Mouse (Mus musculus): ENCODE data around the gene Notch2. TPM values are rescaled to one million over a fixed set of nuclear protein-coding genes. Genes with fewer than 3 reads are reported as not detected.
"Not testable (repeated sequence)": the region's sequence is repeated elsewhere in the genome, so short reads cannot be mapped to it uniquely, and the experiment has no call there.

The Notch2 gene
- total RNA-seq, 2 experiments from 2014 or later: 19.0 to 21.1 TPM

DNA sequence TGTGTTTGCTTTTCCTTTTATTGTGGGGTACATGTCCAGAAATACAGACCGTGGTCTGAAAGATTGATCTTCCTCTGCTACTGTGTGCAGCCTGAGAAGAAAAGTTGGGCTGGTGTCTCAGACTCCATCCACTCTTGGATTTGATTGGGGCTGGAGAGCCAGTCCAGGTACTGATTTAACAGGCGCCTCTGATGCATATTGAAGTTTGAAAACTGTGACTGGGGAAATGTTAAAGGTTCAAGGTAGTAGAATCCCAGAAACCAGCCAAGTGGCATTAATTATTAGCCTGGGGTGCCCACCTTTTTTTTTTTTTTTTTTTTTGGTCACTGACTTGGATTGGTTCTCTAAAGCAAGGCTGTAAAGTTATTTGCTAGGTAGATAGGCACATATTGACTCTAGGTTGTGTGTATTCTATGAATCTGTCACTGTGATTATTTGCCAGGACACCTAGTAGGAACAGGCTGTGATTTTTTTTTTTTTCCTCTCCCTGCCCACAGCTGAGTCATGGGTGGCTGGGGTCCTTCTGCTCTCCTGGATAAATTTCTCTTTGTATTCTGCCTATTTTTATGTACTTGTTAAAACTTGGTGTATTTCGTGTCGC, 31.5 kb downstream of the Notch2 start:
- DNase-seq: no peak
- intact Hi-C loops (cut with DNase I; ENCODE audit: low total_unique reads): no loop called here

DNA sequence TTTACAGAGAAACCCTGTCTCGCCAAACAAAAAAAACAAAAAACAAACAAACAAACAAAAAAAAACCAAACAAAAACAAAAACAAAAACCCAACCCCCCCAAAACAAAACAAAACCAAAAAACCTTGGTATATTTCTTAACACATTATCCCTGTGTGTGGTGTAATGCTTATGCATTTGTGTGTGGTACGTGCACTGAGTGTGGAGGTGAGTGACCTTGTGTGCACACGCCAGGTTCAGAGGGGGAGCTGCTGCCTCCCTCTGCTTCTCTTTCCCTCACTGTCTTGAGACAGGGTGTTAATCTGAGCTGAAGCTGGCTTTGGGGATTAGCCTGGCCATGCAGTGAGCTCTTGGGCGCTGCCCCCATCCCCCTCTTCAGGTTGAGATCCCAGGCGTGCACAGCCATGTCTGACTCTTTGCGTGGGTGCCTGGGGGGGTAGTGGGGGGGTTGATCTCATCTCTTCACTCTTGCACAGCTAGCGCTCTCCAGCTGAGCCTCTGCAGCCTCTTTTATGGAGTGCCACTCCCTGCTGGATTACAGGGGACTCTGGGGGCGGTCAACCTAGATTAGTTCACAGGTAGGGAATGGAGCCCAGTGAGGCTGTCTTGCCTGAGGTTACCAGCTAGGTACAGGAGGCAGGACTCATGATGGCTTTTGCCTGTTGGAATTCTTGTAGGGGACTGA, 32.3 kb downstream of the Notch2 start:
- DNase-seq: no peak
- intact Hi-C loops (cut with DNase I; ENCODE audit: low total_unique reads): no loop called here

DNA sequence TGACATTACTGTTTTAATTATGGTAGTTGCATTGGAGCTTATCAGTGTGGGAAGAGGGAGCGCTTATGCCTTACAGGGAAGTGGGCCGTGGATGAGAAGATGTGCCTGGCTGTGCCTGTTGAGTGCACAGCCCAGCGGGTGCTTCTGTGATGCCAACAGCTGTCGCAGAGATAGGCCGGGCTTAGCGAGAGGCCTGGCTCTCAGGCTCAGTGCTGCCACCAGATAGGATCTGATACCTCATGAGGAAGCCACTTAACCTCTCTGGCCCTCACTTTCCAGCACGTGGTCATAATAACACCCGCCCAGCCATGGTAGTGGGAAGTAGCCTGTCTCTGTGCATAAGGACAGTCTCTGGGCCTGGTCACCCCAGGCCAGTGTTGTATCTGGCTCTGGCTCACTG, 33.0 kb downstream of the Notch2 start:
- no peak for DNase-seq
- intact Hi-C loops (cut with DNase I; ENCODE audit: low total_unique reads): no loop called here

- intact Hi-C loops (cut with DNase I; ENCODE audit: low total_unique reads): no loop called here
- no peak for DNase-seq
Measured at GRCm38 (mm10) chr3:98049671-98050070, 36.3 kb downstream of the Notch2 start.

- DNase-seq; intact Hi-C loops (cut with DNase I; ENCODE audit: low total_unique reads): not testable (repeated sequence)
Measured at GRCm38 (mm10) chr3:98050086-98050485, 36.8 kb downstream of the Notch2 start.

- DNase-seq: no peak
- intact Hi-C loops (cut with DNase I; ENCODE audit: low total_unique reads): no loop called here
Measured at GRCm38 (mm10) chr3:98050492-98051406, 37.4 kb downstream of the Notch2 start.

DNA sequence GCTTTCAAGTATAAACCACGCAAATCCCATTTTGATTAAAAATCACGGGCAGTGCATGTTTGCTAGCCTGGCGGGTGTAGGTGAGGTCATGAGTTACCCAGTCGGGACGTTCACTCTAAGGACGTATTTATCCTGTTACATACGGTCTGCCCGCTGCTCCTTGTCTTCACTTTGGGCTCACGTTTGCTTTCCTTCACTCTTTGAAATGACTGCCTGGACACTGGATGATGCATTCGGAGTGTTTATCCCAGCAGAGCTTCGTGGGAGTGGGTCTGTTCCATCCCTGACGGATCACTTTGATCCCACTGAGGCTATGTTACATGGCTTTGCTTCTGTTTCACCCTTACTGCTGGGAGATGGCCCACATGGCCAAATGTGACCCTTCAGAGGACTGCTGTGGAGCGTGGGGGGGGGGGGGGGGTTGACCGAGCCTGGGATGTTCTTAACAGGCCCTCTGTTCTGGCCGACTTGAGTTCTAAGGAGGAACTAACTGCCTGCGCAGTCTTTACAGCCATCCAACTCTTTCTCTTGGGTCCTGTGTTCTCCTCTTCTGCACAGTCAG, 38.2 kb downstream of the Notch2 start:
- DNase-seq: no peak
- intact Hi-C loops (cut with DNase I; ENCODE audit: low total_unique reads): no loop called here

DNA sequence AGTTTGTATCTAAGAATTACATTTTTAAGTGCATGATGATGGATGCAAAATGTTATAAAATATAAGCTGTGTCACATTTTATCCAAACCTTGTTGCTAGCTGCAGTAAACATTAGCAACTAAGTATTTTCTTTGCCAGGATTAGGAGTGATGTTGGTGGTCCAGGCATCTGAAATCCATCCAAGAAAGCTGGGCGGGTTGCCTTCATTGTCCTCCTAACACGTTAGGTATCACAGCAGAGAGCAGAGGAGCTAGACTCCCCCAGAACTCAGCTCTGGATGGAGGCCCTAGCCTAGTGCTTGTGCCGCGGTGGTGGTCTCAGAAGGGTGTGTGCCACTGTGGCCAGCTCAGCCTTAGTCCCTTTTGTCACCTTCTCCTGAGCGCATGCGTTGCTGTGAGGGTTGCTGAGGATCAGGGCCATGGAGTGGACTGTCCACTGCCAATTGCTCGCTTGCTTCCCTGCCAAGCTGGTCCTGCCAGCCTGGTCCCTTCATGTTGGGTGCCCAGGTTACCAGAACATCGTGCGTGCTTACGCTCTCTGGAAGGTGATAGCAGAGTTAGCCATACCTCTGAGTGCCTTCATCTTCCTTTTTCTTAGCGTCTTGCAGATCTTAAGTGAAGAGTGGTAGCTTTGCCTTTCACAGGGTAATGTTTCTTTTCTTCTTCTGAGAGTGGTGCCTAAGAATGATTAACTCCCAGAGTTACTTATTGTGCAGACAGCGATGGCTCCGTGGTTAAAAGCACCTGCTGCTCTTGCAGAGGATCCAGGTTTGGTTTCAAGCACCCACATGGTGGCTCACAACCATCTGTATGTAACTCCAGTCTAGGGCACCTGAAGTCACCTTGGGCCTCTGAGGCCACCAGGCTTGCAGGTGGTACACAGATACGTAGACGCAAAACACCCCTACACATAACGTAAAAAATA, 39.4 kb downstream of the Notch2 start:
- intact Hi-C loops (cut with DNase I; ENCODE audit: low total_unique reads): no loop called here
- DNase-seq: no peak

DNA sequence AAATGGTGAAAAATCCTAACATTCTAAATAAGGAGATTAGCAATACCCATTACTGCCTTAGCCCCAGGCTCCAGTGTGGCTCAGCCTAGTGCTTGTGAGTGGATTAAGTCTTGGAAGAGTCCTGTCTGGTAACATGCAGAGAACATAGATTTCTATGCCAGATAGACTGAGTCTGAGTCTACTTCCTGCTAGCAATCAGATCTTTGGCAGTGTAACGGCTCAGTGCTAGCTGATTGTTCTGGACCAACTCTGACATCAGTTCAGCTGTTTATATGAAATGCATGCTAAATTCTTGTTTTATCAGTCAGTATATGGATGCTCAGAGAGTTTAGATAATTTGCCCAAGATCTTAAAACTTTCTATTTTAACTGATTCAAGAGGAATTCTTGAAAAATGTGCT, 40.5 kb downstream of the Notch2 start:
- intact Hi-C loops (cut with DNase I; ENCODE audit: low total_unique reads): no loop called here
- DNase-seq: no peak

DNA sequence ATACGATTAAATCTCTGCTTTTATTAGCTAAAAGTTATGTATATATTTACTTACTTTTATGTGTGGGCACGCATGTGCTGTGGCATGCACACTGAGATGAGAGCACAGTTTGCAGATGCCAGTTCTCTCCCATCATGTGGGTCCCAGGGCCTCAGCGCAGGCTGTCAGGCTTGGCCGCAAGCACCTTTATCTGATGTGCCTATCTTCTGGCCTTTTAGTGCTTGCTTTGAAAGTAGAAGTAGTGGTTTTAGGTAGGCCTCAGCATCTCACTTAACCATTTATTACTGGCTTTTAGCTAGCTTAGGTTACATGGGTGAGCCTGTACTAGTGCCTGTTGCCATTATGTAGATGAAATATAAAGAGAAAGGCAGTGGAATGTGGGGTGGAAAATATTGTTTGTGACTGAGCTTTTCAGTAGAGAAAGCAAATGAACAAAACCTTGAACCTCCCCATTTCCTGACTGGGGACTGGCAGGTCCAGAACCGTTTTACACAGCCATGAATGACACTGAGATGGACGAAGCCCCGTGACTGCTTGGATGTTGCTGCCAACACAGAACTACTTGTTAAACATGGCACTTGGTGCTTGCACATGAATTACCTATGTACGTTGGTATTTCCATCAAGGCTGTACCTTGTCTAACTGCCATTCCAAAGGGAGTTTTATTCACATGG, 41.1 kb downstream of the Notch2 start:
- no peak for DNase-seq
- intact Hi-C loops (cut with DNase I; ENCODE audit: low total_unique reads): no loop called here

DNA sequence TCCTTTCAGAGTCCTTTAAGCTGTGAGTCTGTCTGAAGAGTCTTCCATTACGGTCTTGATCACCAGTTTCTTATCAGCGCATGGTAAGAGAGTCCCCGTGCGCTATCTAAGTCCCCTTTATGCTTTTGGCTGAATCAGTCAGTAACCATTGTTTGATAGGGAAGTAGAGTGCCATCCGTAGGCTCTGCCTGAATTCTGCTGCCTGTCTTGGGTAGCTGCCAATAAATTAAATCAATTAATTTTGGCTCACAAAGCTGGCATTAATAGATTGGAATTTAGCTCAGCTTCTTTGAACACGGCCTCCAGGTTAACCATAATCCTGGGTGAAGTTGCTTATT, 41.6 kb downstream of the Notch2 start:
- intact Hi-C loops (cut with DNase I; ENCODE audit: low total_unique reads): no loop called here

DNA sequence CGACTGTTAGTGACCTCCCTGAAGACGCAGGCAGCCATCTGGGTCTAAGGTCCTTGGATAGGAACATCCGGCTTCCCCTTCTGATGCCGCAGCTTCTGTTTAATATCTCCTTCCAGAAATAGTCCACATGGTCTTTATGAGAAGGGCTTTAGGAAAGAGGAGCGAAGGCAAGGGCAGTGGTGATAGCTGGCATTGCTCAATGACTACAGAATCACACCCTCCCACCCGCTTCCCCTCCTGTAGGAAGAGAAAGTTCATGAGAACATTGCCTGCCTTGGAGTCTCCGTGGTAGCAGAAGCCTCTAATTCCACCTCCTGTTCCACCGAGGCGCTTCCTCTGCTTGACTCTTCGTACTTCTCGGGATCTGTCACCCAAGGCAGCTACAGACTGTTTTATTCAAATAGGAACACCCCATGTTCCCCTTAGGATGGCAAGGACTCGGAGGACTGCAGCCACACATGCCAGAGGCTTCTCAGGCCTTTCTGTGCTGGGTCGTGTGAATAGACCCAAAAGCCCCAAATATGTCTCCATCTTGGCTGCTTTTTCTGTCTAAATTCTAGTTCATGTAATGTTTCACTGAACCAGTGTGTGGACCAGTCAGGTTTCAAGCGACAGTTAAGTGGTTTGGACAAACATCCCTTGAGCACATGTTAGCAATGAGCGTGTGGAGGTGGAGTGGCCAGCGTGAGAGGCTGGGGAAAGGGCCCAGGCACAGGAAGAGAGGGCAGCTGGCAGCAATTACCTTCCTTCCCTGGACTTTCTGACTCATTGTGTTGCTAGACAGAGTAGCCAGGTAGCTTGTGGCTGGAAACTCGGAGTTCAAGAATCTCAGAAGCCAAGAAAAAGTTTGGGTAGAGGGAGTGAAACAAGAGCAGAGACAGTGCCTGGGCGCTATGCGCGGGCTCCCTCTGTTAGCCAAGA, 42.7 kb downstream of the Notch2 start:
- DNase-seq: no peak
- intact Hi-C loops (cut with DNase I; ENCODE audit: low total_unique reads): no loop called here

More for the DNA sequence above, 41.6 kb downstream of the Notch2 start:
- no peak for DNase-seq

DNA sequence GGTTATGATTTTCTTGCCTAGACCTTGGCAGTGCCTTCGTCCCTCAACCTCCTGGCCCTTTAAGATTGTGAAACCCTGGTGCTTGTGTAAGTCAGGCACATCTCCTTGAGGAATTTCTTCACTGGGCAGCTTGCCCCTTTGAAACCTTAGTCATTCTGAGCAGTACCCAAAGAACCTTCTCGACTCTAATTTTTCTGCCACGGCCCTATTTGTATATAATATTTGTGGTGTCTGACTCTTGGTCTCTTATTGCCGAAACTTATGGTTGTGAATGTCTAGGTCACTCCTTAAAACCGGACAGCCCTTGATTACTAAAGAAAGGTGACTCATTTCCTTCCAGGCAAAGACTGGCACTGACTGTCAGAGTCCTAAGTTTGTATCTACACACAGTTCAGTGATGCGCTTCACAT, 43.6 kb downstream of the Notch2 start:
- intact Hi-C loops (cut with DNase I; ENCODE audit: low total_unique reads): no loop called here
- DNase-seq: peak; percentile 55

GRCm38 (mm10) chr3:98059076-98059475, 45.7 kb downstream of the Notch2 start:
- intact Hi-C loops (cut with DNase I; ENCODE audit: low total_unique reads): no loop called here
- no peak for DNase-seq

GRCm38 (mm10) chr3:98060981-98061660, 47.8 kb downstream of the Notch2 start:
- no peak for DNase-seq
- intact Hi-C loops (cut with DNase I; ENCODE audit: low total_unique reads): no loop called here

- no peak for DNase-seq
- intact Hi-C loops (cut with DNase I; ENCODE audit: low total_unique reads): no loop called here
Measured at GRCm38 (mm10) chr3:98061661-98062330, 48.5 kb downstream of the Notch2 start.

All from gastrocnemius, postnatal 14 days (tissue).